ENCODE assay signal across 25 mouse cellular contexts in genomic region chr2:20493806-20494205, GRCm38 (mm10).
"Had no signal": no experiment of that assay in that cellular context is flagged by ENCODE, and none has a peak within 500 bp of the region (broad histone marks: within the 10 kb centered on the region; RNA-seq: fewer than 3 reads in every experiment).

No protein-coding gene starts in this region.

- H3K4me2 ChIP-seq: heart, embryonic 11.5 days; heart, embryonic 13.5 days; heart, embryonic 15.5 days; hindbrain, embryonic 13.5 days; hindbrain, embryonic 15.5 days; limb, embryonic 13.5 days; limb, embryonic 15.5 days; liver, embryonic 12.5 days had no signal

- H3K4me1 ChIP-seq: heart, embryonic 13.5 days; heart, embryonic 15.5 days; hindbrain, embryonic 13.5 days; hindbrain, embryonic 15.5 days; limb, embryonic 13.5 days; limb, embryonic 15.5 days; liver, embryonic 12.5 days had no signal

- H3K4me3 ChIP-seq: heart, adult 2 months; heart, embryonic 13.5 days; heart, embryonic 15.5 days; hindbrain, embryonic 13.5 days; hindbrain, embryonic 15.5 days; layer of hippocampus, adult 2 months; left cerebral cortex, adult 2 months; limb, embryonic 13.5 days; limb, embryonic 15.5 days; liver, embryonic 12.5 days had no signal

- DNase-seq: gastrocnemius, postnatal 14 days; gastrocnemius, postnatal 36 days; heart, adult 11 months; heart, adult 2 months; heart, postnatal 14 days; heart, postnatal 36 days; kidney, adult 18-20 months; kidney, adult 8-10 months; kidney, postnatal 10 days; kidney, postnatal 25 days; kidney, postnatal 4 days; left cerebral cortex, postnatal 4 days had no signal

- ATAC-seq: hindbrain, postnatal 0 days; intestine, embryonic 16.5 days; liver, embryonic 12.5 days had no signal

- H3K27me3 ChIP-seq: heart, embryonic 13.5 days; heart, embryonic 15.5 days; hindbrain, embryonic 13.5 days; hindbrain, embryonic 15.5 days; limb, embryonic 13.5 days; limb, embryonic 15.5 days; liver, embryonic 12.5 days had no signal

- H3K9ac ChIP-seq: heart, embryonic 13.5 days; heart, embryonic 15.5 days; hindbrain, embryonic 13.5 days; hindbrain, embryonic 15.5 days; limb, embryonic 13.5 days; limb, embryonic 15.5 days; liver, embryonic 12.5 days; liver, embryonic 14.5 days had no signal

- H3K36me3 ChIP-seq: heart, embryonic 13.5 days; heart, embryonic 15.5 days; hindbrain, embryonic 13.5 days; hindbrain, embryonic 15.5 days; limb, embryonic 13.5 days; limb, embryonic 15.5 days; liver, embryonic 12.5 days had no signal

- H3K27ac ChIP-seq: heart, adult 2 months; heart, embryonic 13.5 days; heart, embryonic 15.5 days; hindbrain, embryonic 13.5 days; hindbrain, embryonic 15.5 days; hindbrain, postnatal 0 days; layer of hippocampus, adult 2 months; left cerebral cortex, adult 2 months; limb, embryonic 13.5 days; limb, embryonic 15.5 days; liver, embryonic 12.5 days; liver, embryonic 14.5 days had no signal

- H3K9me3 ChIP-seq: heart, embryonic 13.5 days; heart, embryonic 15.5 days; hindbrain, embryonic 13.5 days; hindbrain, embryonic 15.5 days; limb, embryonic 13.5 days; limb, embryonic 15.5 days; liver, embryonic 12.5 days had no signal
